Mouse (Mus musculus) layer of hippocampus, postnatal 10 days (tissue): ENCODE measurements around the gene Nmt1. TPM values are rescaled to one million over a fixed set of nuclear protein-coding genes. Genes with fewer than 3 reads are reported as not detected.
A peak's percentile ranks its signal among the peaks of the same experiment; 100 is the strongest.

Experiments used
- DNase-seq, 2 experiments: peaks; one replicate each; pipeline ENCODE4 v3.0.0; 2021; ENCODE audit warnings: low spot score in 2 of 2
- total RNA-seq, 2 experiments: library from RNA; stranded (reverse); gene quantifications; 2 replicates each; pipeline ENCODE4 v1.2.3; 2021

The Nmt1 gene
- total RNA-seq, 2 experiments from 2014 or later, result 79.7 to 87.3 TPM

DNA sequence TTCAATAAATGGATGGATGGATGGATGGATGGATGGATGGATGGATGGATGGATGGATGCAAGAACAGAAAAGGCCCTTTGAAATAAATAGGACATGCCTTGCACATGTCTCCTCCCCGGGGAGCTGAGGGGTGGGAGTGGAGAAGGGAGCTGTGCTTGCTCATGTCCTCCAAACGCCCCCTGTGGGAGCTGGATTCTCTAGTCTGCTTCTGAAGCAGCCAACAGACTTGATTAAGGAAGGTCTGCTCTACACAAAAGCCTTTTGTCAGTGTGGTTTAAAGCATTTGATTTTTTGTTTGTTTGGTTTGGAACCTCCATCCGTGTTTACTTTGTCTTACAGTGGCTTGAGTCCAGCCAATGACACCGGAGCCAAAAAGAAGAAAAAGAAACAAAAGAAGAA is 14.8 kb downstream of the Nmt1 start:
- DNase-seq, result no peak

- DNase-seq, result no peak
Measured at GRCm38 (mm10) chr11:103043982-103044381, 16.0 kb downstream of the Nmt1 start.

DNA sequence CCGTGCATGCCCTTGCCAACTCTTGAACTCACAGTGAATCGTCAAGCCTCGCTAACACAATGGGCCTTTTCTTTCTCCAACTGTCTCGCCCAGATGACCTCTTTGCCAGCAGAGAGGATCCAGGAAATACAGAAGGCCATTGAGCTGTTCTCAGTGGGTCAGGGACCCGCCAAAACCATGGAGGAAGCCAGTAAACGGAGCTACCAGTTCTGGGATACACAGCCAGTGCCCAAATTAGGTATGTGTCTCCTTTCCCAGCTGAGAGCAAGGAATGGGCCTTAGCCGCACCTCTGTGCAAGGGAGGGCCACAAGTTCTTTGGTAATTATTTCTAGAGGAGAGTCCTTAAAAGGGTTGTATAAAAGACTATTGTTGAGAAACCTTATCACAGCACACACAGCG is 18.3 kb downstream of the Nmt1 start:
- DNase-seq, result no peak

- DNase-seq, result no peak
Measured at GRCm38 (mm10) chr11:103049611-103050010, 21.6 kb downstream of the Nmt1 start.

GRCm38 (mm10) chr11:103050153-103050552 is 22.2 kb downstream of the Nmt1 start:
- DNase-seq, result no peak

- peak; percentile 29 to 47 for DNase-seq
Measured at GRCm38 (mm10) chr11:103051249-103051691, 23.3 kb downstream of the Nmt1 start.

DNA sequence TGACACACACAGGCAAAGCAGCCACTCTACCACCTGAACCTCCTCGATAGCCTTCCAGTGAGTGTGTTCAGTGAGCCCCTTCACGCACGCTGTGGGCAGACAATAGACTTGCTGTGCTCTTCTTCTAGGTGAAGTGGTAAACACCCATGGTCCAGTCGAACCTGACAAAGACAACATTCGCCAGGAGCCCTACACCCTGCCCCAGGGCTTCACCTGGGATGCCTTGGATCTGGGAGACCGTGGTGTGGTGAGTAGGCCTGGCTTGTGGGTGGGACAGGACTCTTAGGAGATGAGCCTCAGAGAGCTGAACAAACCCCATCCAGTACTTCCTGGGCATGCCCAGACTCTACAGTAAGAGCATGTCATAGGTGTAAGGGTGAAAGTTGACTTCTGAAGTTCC is 24.1 kb downstream of the Nmt1 start:
- no peak for DNase-seq

GRCm38 (mm10) chr11:103053191-103054076 is 25.4 kb downstream of the Nmt1 start:
- no peak for DNase-seq

GRCm38 (mm10) chr11:103054798-103055197 is 26.8 kb downstream of the Nmt1 start:
- peak; percentile 80 to 86 for DNase-seq

GRCm38 (mm10) chr11:103056636-103057035 is 28.6 kb downstream of the Nmt1 start:
- DNase-seq, result no peak

DNA sequence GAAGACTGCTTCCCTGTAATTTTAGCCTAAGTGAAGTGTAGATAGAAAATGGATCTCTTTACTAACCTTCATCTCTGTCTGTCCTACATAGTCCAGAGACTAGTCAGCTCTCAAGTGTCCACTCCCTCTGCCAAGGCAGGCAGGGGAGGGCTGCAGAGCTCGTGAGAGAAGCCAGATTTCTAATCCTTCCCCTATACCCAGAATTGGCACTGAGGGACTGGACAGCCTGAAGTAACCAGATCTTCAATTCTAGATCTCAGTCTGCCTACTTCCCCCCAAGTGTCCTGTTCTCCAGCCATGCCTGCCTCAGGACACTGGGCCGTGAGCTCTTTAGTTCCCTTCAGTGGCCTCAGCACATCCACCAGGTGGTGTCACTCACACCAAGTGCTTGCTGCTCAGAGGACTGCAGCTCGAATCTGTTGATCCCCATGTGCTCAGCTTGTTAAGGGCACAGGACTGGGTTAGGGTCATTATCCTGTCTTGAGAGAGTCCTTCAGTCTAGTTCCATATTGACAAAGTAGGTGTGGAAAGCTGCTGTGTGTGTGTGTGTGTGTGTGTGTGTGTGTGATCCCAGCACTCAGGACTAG is 30.6 kb downstream of the Nmt1 start:
- DNase-seq, result no peak

GRCm38 (mm10) chr11:103066191-103067050 is 38.4 kb downstream of the Nmt1 start:
- no peak for DNase-seq

DNA sequence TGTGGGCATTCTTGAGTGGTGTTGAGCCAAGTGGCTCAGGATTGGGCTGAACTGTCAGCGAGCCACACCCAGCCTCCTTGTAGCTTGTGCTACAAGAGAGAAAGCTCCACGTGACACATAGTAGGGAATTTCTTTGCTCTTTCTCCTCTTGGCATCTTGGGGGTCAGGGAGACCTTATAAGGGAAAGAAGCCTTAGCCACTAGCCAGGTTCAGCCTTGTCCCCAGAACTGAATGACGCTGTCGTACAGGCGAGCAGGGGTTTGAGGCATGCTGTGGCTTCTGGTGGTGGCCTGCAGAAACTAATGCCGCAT is 39.0 kb downstream of the Nmt1 start:
- no peak for DNase-seq

GRCm38 (mm10) chr11:103067457-103068001 is 39.5 kb downstream of the Nmt1 start:
- no peak for DNase-seq

- DNase-seq, result no peak
Measured at GRCm38 (mm10) chr11:103068272-103068671, 40.3 kb downstream of the Nmt1 start.

GRCm38 (mm10) chr11:103068884-103069283 is 40.9 kb downstream of the Nmt1 start:
- DNase-seq, result no peak

DNA sequence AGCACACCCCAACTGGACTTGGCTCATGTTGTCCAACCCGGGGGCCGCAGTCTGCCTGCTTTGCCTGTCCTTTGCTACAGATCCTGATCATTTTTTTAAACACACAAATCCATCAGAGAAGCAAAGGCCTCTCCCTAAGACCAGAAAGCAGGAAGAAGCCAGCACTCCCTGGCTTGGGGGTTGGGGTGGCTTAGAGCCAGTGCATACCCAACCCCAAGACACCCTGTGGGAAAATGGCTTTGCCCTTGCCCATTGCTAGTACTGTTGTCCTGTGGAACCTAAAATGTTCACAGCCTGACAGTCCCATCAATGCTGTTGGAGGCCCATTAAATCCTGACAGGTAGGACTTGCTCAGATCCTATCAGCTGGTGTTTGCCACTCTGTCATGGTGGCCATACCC is 41.7 kb downstream of the Nmt1 start:
- DNase-seq, result no peak

GRCm38 (mm10) chr11:103070322-103070880 is 42.4 kb downstream of the Nmt1 start:
- DNase-seq, result no peak

GRCm38 (mm10) chr11:103073671-103074070 is 45.7 kb downstream of the Nmt1 start:
- DNase-seq, result no peak

DNA sequence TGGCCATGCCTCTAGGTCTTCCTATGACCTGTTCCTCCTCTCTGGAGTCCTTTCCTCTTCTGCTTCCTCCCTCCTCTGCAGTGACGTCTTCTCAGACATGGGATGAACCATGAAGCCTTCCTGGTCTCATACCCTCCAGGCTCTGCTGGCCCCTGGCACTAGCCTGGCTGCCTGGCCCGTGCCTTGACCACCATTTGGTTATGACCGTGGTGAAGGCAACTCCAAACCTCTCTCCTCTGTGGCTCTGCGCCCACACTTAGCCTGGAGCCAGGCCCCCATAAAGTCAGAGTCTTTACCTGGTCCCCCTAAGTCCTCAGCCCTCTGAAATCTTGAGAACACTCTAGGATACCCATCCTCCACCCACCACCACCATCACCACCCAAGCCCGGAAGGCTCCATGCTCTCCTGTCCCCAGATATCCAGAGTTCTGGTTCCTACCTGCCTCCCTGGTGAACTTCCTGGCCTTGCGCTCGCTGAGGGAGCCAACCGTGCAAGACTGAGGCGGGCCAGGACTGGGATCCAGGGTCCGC is 46.2 kb downstream of the Nmt1 start:
- DNase-seq, result no peak

DNA sequence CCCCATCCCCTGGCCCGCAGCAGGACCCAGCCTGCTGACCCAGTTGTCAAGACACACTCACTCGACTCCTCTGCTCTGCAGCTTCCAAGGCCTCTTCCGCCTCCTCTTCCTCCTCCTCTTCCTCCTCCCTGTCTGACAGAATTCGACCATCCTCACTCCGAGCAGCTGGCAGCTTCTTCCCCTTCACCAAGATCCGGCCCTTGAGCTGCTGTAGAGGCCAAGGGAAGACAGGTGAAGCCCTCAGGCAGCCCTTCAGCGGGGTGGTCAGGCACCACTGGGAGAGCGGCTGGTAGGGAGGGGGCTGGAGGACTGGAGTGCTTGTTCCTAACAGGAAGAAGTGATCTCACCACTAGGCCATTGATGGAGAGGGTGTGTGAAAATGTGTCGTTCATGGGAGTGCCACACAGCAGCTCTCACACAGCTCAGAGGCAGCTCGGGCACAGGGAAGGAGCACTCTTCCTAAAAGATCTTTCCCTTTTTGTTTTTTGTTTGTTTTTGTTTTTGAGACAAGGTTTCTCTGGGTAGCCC is 46.9 kb downstream of the Nmt1 start:
- no peak for DNase-seq
